Mouse (Mus musculus) mouse embryonic stem cell (cell line): ENCODE measurements around the gene Tex26.

ENCODE experiments used
- in situ Hi-C, 2 experiments: fragments of 300-500 bp; cut with MboI; formaldehyde crosslinking; loops; 1 replicate in 1 of 2; 3 replicates in 1 of 2; pipeline ENCODE4 v1.14.3; 2019 to 2020; ENCODE audit warnings: low sequenced_read_pairs in 2 of 2, low pct_unique_long_range_greater_than_20kb in 1 of 2, mixed read lengths in 1 of 2; ENCODE audit not compliant: unreplicated experiment in 1 of 2

Tex26 gene

DNA sequence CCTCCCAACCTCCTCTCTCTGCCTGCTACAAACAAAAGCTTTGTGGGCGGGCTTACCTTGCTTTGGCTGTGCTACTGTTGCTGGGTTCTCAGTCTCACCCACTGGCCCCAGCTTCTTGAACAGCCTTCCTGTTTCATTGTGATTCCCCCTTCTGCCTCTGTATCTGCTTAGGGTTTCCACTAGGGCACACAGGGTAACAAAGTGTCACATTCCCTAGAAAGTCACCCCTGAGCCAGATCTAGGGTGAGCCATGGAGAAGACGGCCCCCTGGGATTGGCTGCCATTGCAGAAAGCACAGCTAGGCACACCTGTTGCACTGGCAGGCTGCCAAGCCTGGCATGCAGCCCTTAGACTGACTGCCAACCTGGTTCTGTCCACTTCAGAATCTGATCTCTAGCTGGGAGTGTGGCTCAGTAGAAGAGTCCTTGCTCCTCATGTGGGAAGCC, 10.6 kb upstream of the Tex26 start:
- in situ Hi-C loops = no loop called here

GRCm38 (mm10) chr5:149429541-149429940, 9.9 kb upstream of the Tex26 start:
- in situ Hi-C loops = no loop called here

DNA sequence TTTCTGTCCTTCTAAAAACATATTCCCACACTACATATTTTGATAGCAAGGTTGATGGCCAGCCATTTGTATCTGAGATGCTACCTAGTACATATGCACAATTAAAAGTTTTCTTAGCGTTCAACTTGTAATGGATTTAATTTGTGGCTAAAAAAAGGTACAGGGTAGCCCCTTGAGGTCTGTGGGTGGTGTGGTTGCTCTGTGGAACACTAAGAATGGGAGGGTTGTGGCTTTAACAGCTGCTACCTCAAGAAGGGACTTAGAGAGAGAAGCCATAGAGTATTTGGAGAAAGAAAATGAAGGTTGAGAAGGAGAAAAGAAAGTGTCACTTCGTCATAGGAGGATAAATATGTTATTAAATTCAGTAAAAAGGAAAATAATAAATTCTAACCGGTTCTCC, 8.5 kb upstream of the Tex26 start:
- in situ Hi-C loops = no loop called here

DNA sequence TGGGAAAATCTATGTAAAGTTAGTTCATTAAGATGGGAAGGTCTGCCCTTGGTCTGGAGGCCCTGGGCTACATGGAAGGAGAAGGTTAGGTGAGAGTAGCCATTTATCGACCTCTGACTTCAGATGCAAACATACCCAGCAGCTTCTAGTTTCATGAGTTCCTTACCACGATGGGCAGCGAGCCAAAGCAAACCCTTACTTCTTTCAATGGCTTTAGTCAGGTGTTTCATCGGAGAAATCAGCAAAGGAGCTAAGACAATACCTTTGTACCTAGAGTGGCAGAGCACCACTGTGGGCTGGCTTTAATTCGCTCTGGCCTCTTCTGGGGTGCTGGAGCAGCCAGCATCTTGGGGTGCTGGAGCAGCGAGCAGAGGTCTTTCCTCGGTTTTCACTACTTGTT, 5.8 kb upstream of the Tex26 start:
- in situ Hi-C loops = no loop called here

- in situ Hi-C loops = no loop called here
These were observed 5.2 kb upstream of the Tex26 start for GRCm38 (mm10) chr5:149434141-149434690.

- in situ Hi-C loops = no loop called here
These were observed 2.9 kb upstream of the Tex26 start for GRCm38 (mm10) chr5:149436541-149436940.

- in situ Hi-C loops = no loop called here
These were observed 2.3 kb upstream of the Tex26 start for GRCm38 (mm10) chr5:149437150-149437549.

GRCm38 (mm10) chr5:149440180-149440573, 717 bp downstream of the Tex26 start:
- in situ Hi-C loops = no loop called here

GRCm38 (mm10) chr5:149441646-149442276, 2.3 kb downstream of the Tex26 start:
- in situ Hi-C loops = no loop called here

- in situ Hi-C loops = no loop called here
These were observed 2.8 kb downstream of the Tex26 start for GRCm38 (mm10) chr5:149442277-149442660.

DNA sequence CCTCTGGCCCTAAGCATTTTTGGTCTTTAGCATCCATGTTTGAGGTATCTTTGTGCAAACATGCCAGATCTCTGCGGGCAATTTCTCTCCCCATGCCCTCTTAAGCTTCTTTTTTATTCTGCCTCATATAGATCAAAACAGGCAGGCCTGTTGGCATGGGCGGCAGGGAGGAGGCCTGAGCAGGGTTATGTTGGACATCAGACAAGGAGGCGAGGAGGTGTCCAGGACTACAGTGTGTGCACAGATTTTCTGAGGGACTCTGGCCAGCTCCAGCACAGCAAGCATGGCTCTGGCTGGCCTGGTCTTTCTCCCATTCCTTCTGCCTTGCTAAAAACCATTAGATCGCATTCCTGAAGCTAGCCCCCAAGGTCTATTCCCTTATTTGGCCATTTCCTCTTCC, 5.0 kb downstream of the Tex26 start:
- in situ Hi-C loops = no loop called here

DNA sequence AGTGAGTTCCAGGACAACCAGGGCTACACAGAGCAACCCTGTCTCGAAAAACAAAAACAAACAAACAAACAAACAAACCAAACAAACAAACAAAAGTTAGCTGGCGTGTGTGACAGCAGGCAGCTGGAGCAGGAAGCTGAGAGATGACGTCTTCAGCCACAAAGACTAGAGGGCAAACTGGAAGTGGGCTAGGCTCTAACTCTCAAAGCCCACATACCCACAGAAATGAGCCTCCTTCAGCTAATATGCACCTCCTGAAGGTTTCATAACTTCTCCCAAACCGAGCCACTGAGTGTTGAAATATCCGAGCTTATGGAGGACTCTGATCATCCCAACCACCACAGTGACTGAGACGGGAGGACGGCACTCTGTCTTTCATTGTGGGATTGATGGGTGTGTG, 7.0 kb downstream of the Tex26 start:
- in situ Hi-C loops = no loop called here

- in situ Hi-C loops = no loop called here
These were observed 8.3 kb downstream of the Tex26 start for GRCm38 (mm10) chr5:149447733-149448132.

GRCm38 (mm10) chr5:149449406-149449805, 9.9 kb downstream of the Tex26 start:
- in situ Hi-C loops = no loop called here

DNA sequence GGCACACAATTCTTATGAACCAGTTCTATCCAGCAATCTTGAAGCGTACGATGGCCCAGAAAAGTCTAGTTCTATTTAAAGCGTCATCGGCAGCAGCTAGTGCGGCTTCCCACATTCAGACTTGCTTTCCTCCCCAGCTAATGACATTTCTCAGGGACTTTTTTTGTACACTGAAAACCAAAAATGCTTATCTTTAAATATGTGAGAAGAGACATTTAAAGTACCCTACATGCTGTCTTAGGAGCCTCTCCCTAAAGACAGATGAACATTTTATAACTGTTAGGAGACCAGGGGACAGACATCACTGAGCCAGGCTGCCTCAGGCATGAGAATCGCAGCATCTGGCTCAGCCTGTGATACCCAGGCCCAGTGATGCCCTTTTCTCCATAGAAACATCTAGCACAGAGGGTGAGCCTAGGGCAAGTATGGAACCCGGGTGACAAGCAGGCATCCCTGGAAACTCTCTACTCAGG, 11.8 kb downstream of the Tex26 start:
- in situ Hi-C loops = no loop called here

DNA sequence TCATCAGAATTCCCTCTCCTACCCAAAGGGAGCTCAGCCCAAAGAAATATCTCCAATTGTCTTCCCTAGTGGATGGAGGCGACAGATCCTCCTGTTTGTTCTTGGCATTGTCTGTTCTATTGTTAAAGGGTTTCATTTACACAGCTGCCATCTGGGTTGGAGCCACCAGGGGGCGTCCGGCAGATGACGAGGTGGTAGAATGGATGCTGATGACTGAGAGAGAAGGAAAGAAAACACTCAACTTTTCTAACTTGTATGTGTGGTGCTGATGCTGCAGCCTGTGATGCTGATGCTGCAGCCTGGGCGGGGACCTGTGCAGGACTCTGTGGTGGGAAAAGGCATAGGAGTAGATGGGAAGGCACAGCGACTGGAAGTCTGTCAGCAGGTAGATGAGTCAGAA, 14.8 kb downstream of the Tex26 start:
- in situ Hi-C loops = no loop called here

DNA sequence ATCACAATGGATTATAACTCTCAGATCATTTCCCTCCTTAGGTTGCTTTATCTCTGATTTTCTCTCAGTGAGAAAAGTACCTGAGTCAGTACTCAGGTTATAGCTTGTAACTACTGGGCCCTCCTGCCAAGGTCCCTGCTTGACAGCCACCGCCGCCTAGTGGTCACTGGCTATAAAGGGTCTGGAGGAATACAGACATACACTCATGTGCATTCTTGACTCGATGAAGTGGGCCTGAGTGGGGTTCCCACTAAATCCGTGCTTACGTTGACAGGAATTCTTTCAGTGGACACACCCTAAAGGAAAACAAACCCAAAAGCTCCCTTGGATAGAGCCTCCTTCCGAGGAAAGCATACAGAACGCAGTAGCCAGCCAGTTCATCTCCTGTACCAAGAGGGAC, 17.1 kb downstream of the Tex26 start:
- in situ Hi-C loops = no loop called here

DNA sequence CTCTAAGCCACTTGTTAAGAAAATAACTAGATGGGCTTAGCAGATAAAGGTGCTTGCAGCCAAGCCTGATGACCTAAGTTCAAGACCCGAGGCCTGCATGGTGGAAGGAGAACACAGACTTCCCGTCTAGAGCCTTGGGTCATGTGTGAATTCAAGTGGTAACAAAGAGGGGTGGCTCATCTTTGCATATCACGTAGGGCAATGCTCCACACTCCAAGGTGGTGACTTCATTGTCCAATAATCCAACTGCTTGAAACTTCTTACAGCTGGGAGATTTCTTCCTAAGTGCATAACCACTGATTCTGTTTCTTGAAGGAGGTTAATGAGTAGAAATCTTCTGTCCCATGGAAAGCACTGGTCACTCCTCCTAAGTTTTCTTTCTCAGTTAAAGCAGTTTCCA, 22.6 kb downstream of the Tex26 start:
- in situ Hi-C loops = no loop called here

- in situ Hi-C loops = no loop called here
These were observed 25.8 kb downstream of the Tex26 start for GRCm38 (mm10) chr5:149465305-149465704.

GRCm38 (mm10) chr5:149474142-149474541, 34.7 kb downstream of the Tex26 start:
- in situ Hi-C loops = no loop called here
